Mouse (Mus musculus) cerebral cortex, adult 2 months (tissue): Measurements from ENCODE around the gene Rhob.

Experiments
- WGBS: fragments of 180-500 bp; shearing (Covaris S2); methylation state at CpG from one replicate; pipeline ENCODE4 v1.1.7; 2018; 5-methylcytosine and 5-hydroxymethylcytosine counted together

The Rhob gene

GRCm38 (mm10) chr12:8506954-8507707 lies 7.3 kb upstream of the Rhob start:
- 79% methylated on average over 9 of the region's 9 CpGs for WGBS

- WGBS, result 88% methylated on average over 6 of the region's 6 CpGs
These were observed 4.3 kb upstream of the Rhob start for GRCm38 (mm10) chr12:8504131-8504530.

GRCm38 (mm10) chr12:8502546-8502945 lies 2.7 kb upstream of the Rhob start:
- 2% methylated on average over 6 of the region's 6 CpGs for WGBS

GRCm38 (mm10) chr12:8501571-8502305 lies 1.9 kb upstream of the Rhob start:
- 69% methylated on average over 14 of the region's 14 CpGs for WGBS

- 38% methylated on average over 17 of the region's 17 CpGs for WGBS
These were observed 1.1 kb upstream of the Rhob start for GRCm38 (mm10) chr12:8500597-8501570.

GRCm38 (mm10) chr12:8499001-8499870 lies 573 bp downstream of the Rhob start:
- WGBS, result under 1% methylated on average over 98 of the region's 99 CpGs

- under 1% methylated on average over 13 of the region's 13 CpGs for WGBS
These were observed 1.2 kb downstream of the Rhob start for GRCm38 (mm10) chr12:8498591-8499000.

- WGBS, result under 1% methylated on average over 8 of the region's 8 CpGs
These were observed 1.6 kb downstream of the Rhob start for GRCm38 (mm10) chr12:8498148-8498571.

GRCm38 (mm10) chr12:8497314-8497706 lies 2.5 kb downstream of the Rhob start:
- 3% methylated on average over 2 of the region's 2 CpGs for WGBS

GRCm38 (mm10) chr12:8496679-8497313 lies 3.0 kb downstream of the Rhob start:
- 11% methylated on average over 2 of the region's 2 CpGs for WGBS

GRCm38 (mm10) chr12:8495881-8496678 lies 3.7 kb downstream of the Rhob start:
- WGBS, result 17% methylated on average over 15 of the region's 15 CpGs

GRCm38 (mm10) chr12:8494675-8495074 lies 5.1 kb downstream of the Rhob start:
- 64% methylated on average over 3 of the region's 3 CpGs for WGBS

GRCm38 (mm10) chr12:8493386-8493785 lies 6.4 kb downstream of the Rhob start:
- 63% methylated on average over 3 of the region's 3 CpGs for whole genome bisulfite sequencing

GRCm38 (mm10) chr12:8489098-8489497 lies 10.7 kb downstream of the Rhob start:
- 65% methylated on average over 4 of the region's 4 CpGs for WGBS

- 86% methylated on average over 4 of the region's 4 CpGs for WGBS
These were observed 11.2 kb downstream of the Rhob start for GRCm38 (mm10) chr12:8488652-8488980.

- 48% methylated on average over 5 of the region's 5 CpGs for WGBS
These were observed 11.7 kb downstream of the Rhob start for GRCm38 (mm10) chr12:8487959-8488651.

GRCm38 (mm10) chr12:8487281-8487680 lies 12.5 kb downstream of the Rhob start:
- 77% methylated on average over 1 of the region's 1 CpGs for WGBS

- WGBS, result 66% methylated on average over 7 of the region's 7 CpGs
These were observed 14.6 kb downstream of the Rhob start for GRCm38 (mm10) chr12:8485247-8485646.

- 93% methylated on average over 2 of the region's 2 CpGs for WGBS
These were observed 17.6 kb downstream of the Rhob start for GRCm38 (mm10) chr12:8482169-8482568.
